Mouse (Mus musculus): ENCODE data around the gene Pigw. TPM values are rescaled to one million over a fixed set of nuclear protein-coding genes. Genes with fewer than 3 reads are reported as not detected.
A peak's percentile ranks its signal among the peaks of the same experiment; 100 is the strongest.

Gene Pigw
- total RNA-seq (2021) = 1 to 10 TPM; 7.1 to 7.5 TPM
- long read RNA-seq, partial matches to known transcripts = 0 of 4 reads
- long read RNA-seq, other reads (novel, unspliced or antisense) = 1 of 4 reads

DNA sequence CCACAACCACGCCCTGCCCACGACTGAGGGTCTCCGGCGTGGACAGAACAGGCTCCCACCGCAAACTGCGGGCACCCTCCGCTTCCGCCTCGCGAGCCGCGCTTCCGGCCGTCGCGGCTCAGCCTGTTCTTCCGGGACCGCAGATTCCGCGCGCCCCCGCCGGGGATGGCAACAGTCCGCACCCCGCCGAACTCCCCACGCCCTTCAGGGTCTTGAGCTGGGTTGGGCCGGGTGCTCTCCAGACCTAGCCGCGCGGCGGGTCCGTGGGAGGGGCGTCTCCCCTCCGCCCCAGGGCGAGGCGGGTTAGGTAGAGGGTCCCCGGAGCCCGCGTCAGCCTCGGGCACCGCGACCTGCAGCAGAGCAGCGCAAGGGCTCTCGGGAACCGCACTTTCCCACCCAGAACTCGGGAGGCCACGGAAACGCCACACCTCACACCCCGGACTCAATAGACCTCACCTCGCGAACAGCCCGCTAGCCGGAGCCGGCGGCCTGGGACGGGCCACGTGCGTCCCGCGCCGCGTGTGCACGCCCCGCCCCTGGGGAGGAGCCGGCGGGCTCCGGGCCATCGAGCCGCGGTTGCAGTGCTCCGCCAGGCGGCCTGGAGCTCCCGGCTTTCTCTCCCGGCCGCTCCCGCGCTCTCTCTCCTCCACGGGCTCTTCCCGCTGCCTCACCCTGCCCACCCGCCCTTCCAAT is at the start of gene Pigw, which contains the start of gene Myo19:
Gene Pigw (minus strand): TSS at position 514 of the 693 bp plus-strand sequence.
Gene Myo19 (plus strand): TSS at position 377 of the 693 bp plus-strand sequence.
- DNase-seq (ENCODE audit: low spot score in 2 of 2) = peak; percentile 71 to 80

DNA sequence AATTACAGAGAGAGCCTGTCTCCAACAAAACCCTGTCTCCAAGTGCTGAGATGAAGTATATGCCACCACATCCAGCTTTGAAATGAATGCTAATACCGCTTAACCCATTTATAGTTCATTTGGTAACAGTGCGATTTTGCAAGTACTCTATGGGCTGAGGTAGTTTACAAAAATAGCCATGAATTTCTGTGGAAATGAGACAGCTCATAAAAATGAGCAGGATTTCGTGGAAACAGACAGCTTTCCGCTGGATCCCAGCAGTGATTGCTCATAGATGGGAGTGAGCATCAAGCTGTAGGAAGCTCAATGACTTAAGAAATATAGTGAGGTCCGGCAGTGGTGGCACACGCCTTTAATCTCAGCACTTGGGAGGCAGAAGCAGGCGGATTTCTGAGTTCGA is 40.9 kb upstream of the Pigw start:
- DNase-seq (ENCODE audit: low spot score in 2 of 2) = peak in 1 of 2 experiments; percentile 45

DNA sequence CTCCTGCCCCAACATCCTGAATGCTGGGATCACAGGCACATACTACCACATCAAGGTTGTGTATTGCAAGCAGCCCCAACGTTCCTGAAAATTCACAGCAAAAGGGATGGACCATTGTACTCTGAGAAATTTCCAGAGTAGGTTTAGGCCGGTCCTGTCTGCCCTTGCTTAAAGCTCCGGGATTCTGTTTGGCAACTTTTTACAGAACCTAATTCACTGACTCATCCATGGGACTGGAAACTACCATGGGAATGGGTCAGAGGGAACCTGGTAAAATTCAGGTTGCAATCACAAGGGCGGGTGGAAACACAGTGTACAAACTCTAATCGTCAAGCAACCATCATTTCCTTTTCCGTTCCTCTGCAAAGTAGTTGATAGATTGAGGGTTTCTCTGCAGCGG is 39.9 kb upstream of the Pigw start:
- DNase-seq (ENCODE audit: low spot score in 2 of 2) = no peak

DNA sequence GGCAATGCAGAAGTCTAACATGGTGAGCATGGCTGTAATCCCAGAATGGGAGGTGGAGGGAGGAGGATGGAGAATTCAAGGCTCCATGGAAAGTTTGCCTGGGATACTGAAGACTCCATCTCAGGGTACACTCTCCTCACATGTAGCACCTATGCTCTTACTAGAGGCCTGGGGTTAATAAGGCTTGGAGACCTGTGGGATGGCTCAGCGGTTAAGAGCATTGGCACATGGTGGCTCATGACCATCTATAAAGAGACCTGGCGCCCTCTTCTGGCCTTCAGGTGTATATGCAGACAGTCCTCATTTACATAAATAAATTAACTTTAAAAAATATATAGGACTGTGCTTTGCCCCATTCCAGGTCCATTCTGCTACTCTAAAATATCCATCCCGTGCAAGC is 39.2 kb upstream of the Pigw start:
- peak in 1 of 2 experiments; percentile 40 for DNase-seq (ENCODE audit: low spot score in 2 of 2)

DNA sequence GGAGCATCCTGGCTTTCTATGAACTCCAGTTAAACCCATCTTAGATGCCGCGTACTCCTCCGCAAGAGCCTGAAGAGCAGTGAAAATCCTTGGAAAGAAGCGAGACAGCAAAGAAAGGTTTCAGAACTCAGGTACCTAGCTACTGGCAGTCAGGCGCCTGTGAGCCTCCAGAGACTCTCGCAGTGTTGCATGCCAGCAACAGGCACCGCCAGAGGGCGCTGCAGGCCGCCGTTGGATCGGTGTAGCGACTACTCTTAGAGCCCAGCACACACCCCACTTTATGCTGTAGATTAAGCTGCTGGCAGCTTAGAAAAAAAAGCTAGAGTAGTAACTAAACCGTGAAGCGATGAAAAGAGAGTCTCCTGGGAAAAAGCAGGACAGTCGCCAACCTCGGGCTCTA is 38.3 kb upstream of the Pigw start:
- DNase-seq (ENCODE audit: low spot score in 2 of 2) = peak; percentile 74 to 93

DNA sequence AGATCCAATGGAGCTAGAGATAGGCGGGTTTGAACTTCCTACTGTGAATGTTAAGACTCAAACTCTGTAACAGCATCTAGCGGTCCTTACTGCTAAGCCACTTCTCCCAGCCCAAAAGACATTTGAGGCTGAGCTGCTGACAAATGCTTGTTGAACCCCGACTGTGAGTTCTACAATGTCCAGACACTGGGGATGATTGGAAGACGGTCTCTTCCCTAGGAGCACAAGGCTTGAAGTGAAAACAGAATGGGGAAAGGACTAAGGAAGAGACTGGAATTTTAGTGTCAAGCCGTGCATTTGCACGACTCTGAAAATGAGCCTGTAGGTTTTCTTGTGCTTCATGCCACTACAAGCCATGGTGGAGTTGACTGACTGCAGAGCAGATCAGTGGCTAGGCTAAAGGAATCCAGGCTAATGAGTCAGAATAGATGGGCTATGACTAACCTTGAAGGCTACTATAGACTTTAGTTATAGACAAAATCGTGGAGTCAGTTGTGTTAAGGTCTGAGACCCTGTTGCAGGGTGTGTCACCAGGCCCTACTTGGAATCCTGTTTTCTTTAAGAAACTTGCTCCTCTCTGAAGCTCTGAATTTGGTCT is 36.7 kb upstream of the Pigw start:
- DNase-seq (ENCODE audit: low spot score in 2 of 2) = no peak

DNA sequence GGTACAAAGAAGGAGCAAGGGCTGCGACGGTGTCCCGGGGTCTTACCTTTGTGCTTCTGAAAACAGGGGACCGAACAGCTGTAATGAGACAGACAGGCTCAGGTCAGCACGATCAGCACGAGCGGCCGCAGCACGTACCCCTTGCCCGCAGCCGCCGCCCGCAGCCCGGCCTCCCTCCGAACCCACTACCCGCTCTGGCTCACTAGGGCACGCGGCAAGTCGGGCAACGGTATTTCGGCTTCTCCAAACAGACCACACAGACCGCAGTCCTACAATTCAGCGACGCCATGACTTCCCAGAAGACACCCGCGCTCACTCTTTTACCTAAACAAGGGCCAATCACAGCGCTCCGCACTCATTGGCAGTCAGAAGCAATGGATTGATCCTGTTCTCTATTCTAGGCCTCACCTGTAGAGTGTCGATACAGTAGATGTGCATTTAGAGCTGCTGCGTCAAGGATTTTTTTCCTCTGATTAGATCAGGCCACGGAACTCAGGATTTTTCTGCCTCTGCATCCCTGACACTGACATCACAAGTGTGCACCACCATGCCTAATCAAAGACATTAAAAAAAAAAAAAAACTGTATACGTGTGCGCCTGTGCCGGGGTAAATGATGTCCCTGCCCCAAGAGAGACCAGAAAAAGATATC is 36.1 kb upstream of the Pigw start, which contains the start of gene Znhit3:
Gene Znhit3 (minus strand): TSS at position 314 of the 650 bp plus-strand sequence.
- DNase-seq (ENCODE audit: low spot score in 2 of 2) = peak; percentile 80 to 95

DNA sequence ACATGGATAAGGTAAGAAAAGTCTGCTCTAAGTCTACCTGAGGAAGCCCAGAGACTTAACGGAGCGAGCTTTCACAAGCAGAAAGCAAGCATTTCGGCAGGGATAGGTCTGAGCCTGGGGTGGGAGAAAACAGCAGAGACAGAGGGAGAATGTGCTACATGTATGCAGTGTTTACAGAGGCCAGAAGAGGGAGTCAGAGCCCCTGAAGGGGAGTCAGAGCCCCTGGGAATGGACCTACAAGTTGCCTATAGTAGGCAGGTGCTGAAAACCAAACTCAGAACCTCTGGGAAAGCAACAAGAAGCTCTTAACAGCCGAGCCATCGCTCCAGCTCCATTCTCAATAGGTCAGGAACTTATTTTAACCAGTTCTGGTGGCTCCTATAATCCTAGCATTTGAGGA is 34.6 kb upstream of the Pigw start:
- no peak for DNase-seq (ENCODE audit: low spot score in 2 of 2)

DNA sequence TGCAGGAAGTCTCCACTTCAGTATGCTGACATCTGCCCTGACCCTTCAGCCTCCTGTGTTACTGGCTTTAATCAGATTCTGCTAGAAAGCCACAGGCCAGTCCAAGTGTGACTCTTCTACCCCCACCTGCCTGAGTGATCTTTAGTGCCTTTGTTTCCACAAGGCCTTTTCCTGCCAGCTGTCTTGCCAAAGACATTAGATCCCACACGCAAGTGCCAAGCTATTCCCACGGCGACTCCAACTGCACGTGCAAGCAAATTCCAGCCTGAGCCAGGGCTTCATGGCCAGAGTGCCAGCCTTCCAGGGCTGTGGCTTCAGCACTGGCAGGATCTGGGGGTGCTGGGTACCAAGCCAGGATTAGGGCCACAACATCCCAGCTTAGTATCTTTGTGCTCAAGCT is 30.3 kb upstream of the Pigw start:
- DNase-seq (ENCODE audit: low spot score in 2 of 2) = no peak

DNA sequence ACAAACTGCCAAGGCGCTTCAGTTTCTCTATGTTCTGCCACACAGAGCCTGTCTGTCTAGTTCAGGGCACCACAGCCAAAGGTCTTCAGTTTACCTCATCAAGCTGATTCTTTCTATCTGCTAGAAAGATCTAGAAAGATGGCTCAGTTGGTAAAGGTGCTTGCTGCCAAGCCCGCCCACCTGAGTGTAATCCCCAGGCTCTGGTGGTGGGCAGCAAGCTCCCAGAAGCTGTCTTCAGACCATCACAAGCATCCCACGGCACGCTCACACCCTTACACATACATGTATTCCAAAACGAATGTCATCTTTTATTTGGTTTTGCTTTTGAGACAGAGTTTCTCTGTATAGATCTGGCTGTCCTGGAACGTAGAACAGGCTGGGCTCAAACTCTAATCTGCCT is 28.4 kb upstream of the Pigw start:
- DNase-seq (ENCODE audit: low spot score in 2 of 2) = no peak

DNA sequence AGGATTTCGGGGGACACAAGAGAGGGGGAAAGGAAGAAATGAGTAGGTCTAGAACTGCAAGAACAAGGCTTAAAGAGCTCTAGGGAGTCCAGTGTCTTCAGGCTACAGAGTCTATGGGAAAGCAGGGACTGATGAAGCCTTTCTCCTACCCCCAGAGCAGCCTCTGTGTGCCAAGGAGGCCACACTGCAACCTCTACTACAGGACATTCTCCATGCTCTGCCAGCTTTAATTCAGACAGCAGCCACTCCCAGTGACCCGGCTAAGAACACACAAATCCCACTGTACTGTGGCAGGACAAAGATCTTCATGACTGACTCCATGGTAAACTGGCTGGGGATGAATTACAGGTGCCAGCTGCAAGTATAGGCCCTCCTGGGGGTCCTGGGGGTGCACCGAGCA is 27.0 kb upstream of the Pigw start:
- DNase-seq (ENCODE audit: low spot score in 2 of 2) = no peak

DNA sequence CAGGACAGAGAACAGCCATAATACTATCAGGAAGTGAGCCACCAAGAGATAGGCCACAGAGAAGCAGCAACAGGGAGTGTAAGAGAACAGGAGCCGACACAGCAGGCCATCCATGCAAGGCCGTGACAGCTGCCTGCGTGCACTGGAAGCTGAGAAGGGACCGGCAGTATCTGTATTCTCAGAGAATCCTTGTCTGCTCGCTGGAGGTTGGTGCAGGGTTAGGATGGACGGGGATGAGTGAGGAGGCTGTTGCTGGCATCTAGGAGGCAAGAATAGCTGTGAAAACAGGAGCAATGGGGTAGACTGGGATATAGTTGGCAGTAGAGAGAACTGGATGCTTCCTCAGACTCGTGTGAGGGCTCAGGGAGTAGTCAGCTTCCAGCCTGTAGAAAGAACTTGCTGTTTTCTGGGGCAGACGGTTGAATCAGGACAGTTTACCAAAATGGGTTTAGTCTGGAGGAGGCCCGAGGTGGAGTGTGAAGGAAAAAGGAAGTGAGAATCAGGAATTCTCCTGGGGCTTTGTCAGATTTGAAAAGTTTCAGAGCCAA is 24.6 kb upstream of the Pigw start:
- no peak for DNase-seq (ENCODE audit: low spot score in 2 of 2)

DNA sequence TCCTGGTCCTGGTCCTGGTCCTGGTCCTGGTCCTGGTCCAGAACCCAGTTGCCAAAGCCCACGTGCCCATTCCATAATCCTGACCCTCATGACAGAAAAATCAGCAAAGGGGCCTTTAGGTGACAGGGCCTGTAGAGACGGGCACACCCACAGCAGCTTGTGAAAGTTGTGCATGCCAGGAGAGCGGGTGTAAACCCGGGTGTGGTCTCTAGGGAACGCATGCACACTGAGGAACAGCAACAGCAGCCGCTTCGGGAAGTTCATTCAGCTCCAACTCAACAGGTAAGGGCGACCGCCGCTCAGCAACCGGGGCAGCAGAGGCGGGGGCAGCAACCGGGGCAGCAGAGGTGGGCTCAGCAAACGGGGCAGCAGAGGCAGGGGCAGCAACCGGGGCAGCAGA is 13.0 kb upstream of the Pigw start:
- DNase-seq (ENCODE audit: low spot score in 2 of 2) = no peak

DNA sequence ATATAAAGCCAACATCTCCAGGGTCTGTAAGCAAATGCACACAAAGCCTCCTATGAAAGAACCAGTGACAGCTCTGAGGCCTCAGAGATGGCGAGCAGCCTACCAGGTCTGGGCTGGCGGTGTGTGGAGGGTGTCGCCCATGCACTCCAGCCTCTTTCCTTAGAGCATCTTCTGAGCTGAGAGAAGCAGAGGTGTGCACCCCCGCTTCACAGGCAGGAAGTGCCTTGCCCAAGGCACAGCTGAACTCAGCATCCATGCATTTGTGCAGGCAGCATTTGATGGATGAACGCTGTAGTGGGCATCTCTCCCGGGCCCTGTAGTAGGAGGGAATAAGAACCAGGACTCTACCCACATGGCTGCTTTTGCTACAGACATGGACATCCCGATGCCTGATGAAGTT is 11.6 kb upstream of the Pigw start:
- DNase-seq (ENCODE audit: low spot score in 2 of 2) = no peak

DNA sequence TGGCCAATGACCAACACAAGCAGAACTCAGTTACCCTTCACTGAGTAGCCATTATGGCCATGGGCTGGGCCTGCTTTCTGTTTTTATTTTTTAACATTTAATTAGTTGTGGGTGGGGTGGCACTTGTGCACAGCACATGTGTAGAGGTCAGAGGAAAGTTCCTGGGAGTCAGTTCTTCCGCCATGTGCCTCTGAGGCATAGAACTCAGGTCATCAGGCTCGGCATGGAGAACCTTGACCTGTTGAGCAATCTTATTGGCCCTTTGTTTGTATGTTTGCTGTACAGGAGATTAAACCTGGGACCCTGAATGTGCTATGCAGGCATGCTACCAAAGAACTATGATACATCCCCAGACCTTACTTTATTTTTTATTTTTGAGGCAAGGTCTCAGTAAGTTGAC is 9.4 kb upstream of the Pigw start:
- no peak for DNase-seq (ENCODE audit: low spot score in 2 of 2)

DNA sequence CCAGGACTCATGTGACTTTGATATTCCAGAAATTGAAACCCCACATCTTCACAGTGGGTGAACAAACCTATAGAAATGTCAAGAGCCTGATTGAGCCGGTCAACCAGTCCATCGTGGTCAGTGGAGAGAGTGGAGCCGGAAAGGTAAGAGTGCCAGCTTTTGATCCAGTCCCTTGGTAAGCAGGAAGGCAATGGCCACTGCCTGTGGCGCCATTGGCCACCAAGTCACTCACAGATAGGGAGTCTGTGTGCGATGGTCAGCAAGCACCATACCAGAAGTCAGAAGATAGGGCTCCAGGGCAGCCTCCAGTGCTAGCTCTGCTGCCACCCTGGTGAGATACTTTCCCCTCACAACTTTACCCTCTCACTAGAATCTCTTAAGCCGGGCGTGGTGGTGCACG is 7.9 kb upstream of the Pigw start:
- DNase-seq (ENCODE audit: low spot score in 2 of 2) = no peak

DNA sequence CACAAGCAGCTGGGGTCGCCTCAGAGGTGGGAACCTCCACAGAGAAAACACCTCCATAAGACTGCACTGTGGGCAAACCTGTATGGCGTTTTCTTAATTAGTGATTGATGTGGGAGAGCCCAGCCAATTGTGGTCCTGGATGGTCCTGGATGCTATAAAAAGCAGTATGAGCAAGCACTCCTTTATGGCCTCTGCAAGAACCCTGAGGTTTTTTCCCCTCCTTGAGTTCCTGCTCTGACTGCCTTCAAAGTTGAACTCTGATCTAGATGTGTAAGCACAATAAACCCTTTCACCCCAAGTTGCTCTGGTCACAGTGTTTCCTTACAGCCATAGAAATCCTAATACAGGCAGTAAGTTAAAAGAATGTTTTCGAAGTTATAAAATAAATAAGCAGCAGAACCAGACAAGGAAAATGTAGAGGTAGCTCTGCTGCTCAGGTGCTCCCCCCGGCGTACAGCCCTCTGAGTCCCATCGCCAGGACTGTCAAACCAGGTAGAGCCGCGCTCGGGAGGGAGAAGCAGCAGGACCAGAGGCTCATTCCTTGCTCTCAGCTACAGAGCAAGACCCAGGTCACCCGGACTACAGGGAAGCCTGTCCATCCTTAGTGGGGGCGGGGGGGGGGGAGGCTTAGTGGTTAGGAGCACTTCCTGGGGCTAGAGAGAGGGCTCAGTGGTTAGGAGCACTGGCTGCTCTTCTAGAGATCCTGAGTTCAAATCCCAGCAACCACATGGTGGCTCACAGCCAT is 6.9 kb upstream of the Pigw start:
- no peak for DNase-seq (ENCODE audit: low spot score in 2 of 2)

DNA sequence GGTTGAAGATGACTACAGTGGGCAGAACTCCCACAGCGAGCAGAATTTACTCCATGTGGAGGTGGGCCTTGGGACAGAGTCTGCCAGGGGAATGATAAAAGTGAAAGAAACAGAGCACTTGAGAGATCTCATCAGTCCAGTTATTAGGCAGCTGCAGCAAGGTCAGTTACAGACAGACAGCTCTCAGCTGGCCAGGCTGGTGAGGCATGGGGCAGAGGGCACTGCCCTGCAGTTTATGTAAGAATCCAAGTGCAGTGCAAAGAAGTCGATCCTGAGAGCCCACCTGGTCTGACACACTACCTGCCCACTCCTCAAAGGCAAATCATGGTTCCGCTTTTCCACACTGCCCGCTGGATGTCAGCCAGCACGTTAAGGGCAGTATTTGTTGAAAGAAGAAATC is 6.2 kb upstream of the Pigw start:
- DNase-seq (ENCODE audit: low spot score in 2 of 2) = no peak

DNA sequence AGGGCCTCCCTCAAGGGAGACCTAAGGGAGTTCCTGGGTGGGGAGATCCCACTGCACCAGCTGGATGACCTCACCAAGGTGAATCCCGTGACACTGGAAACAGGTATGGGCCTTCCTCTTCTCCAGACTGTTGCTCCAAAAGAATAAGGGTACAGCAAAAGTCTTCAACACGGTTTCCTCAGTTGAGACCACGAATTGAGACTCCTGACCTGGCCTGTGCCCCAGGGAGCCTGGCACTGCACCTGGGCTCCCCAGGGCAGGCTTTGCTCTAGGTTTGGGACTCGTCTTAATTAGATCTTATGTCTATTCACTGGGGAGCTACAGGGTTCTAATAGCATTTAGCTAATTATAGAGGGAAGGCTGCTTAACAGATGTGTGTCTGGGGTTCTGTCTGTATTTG is 5.2 kb upstream of the Pigw start:
- no peak for DNase-seq (ENCODE audit: low spot score in 2 of 2)

DNA sequence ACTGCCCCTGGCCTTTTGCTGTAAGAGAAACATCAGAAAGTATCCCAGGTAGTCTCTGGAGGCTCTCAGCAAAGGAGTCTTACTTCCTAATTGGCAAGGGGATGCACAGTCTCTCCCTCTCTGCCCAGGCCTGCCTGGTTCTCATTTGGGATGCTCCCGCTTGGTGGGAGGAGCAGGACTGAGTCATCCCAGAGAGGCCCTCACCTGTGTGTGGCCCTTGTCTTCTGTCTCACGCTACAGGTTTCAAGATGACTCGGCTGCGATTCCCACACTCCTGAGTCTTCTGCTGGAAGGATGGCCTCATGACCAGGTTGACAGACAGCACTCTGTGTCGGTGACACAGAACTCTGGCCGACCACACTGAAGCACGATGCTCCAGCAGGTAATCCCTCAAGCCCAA is 2.3 kb upstream of the Pigw start:
- no peak for DNase-seq (ENCODE audit: low spot score in 2 of 2)

DNA sequence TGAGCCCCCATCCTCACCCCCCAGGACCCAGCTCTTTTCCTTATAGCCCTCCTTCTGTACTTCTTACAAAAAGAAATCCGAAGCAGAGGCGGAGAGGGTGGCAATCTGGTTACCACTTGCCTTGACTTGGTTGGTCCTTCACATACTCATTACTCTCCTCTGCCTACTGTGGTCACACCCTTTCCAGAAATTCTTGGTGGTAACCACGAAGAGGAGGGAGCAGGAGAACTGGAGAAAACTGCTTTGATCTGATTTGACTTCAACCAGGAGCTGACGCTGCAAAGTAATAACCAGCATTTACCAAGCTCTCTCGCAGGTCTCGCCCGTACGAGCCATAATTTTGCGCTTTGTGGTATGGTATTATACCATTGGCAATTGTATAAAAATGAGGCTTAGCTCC is 886 bp upstream of the Pigw start:
- no peak for DNase-seq (ENCODE audit: low spot score in 2 of 2)

Measured in layer of hippocampus, adult 18-20 months (tissue).